ENCODE assay signal across 33 mouse cellular contexts in genomic region chrX:106184279-106184678, GRCm38 (mm10). TPM values are rescaled to one million over a fixed set of nuclear protein-coding genes. Genes with fewer than 3 reads are reported as not detected.
A peak's percentile ranks its signal among the peaks of the same experiment; 100 is the strongest.
DNase-seq lines count a peak whose midpoint lies in the region; ATAC-seq and TF ChIP-seq lines count a peak whose summit lies in the region.
"Had no signal": no experiment of that assay in that cellular context is flagged by ENCODE, and none has a peak within 500 bp of the region (broad histone marks: within the 10 kb centered on the region; RNA-seq: fewer than 3 reads in every experiment).

No protein-coding gene starts in this region.

- no peak for DNase-seq in forebrain, embryonic 10.5 days (ENCODE audit: extremely low spot score, low spot score)
- peak; percentile 53 for DNase-seq in midbrain, embryonic 10.5 days (ENCODE audit: low spot score)
- DNase-seq in midbrain, postnatal 0 days (ENCODE audit: low spot score): no peak
- DNase-seq in liver, postnatal 0 days: peak; percentile 45
- peak; percentile 33 for DNase-seq in stomach, postnatal 0 days (ENCODE audit: low spot score)
- no peak for DNase-seq in c-Kit-positive CD71-positive TER-119-positive erythroid progenitor cells, embryonic 14.5 days (ENCODE audit: low spot score)
- no peak for DNase-seq in adrenal gland, adult (ENCODE audit: inconsistent age in 2 of 2, low spot score in 1 of 2)
- DNase-seq: adrenal gland, postnatal 25 days; cerebellum, adult 2 months; cerebellum, postnatal 14 days; forebrain, postnatal 0 days; gastrocnemius, postnatal 10 days; heart, postnatal 14 days; kidney, adult 8-10 months; layer of hippocampus, adult 9-11 months; lung, embryonic 14.5 days; lung, postnatal 14 days; right cerebral cortex, adult 18-20 months; spleen, adult 18-20 months; thymus, adult 18-20 months; thymus, postnatal 36 days had no signal

- no peak overlapping the region for H3K4me2 ChIP-seq in forebrain, embryonic 12.5 days
- no peak overlapping the region for H3K4me2 ChIP-seq in midbrain, postnatal 0 days (ENCODE audit: low read depth, low read length, poor library complexity, severe bottlenecking)
- H3K4me2 ChIP-seq in liver, postnatal 0 days (ENCODE audit: low read depth, low read length): no peak overlapping the region
- no peak overlapping the region for H3K4me2 ChIP-seq in stomach, postnatal 0 days (replicated peaks; ENCODE audit: low read depth)
- H3K4me2 ChIP-seq: embryonic facial prominence, embryonic 13.5 days; heart, embryonic 13.5 days; hindbrain, embryonic 13.5 days; limb, embryonic 12.5 days; lung, embryonic 14.5 days; neural tube, embryonic 13.5 days had no signal

- peaks cover 32% of the 10 kb centered on the region for H3K4me1 ChIP-seq in forebrain, embryonic 10.5 days
- peaks cover 10% of the 10 kb centered on the region for H3K4me1 ChIP-seq in forebrain, embryonic 12.5 days
- peaks cover 33% of the 10 kb centered on the region for H3K4me1 ChIP-seq in midbrain, embryonic 10.5 days
- no peaks in the 10 kb centered on the region for H3K4me1 ChIP-seq in midbrain, postnatal 0 days (ENCODE audit: insufficient read depth, low read length)
- peaks cover 8% of the 10 kb centered on the region for H3K4me1 ChIP-seq in liver, postnatal 0 days (ENCODE audit: insufficient read depth)
- no peaks in the 10 kb centered on the region for H3K4me1 ChIP-seq in stomach, postnatal 0 days (replicated peaks; ENCODE audit: control insufficient read depth, insufficient read depth)

- ATAC-seq in forebrain, embryonic 12.5 days (ENCODE audit: low FRiP score): no peak
- no peak for ATAC-seq in midbrain, postnatal 0 days (ENCODE audit: low FRiP score)
- ATAC-seq in liver, postnatal 0 days: no peak
- no peak for ATAC-seq in stomach, postnatal 0 days (ENCODE audit: low FRiP score, low TSS enrichment)
- ATAC-seq: forebrain, postnatal 0 days; intestine, embryonic 16.5 days had no signal

- H3K36me3 ChIP-seq in forebrain, embryonic 10.5 days (replicated peaks): peaks cover 3% of the 10 kb centered on the region
- no peaks in the 10 kb centered on the region for H3K36me3 ChIP-seq in forebrain, embryonic 12.5 days (replicated peaks)
- H3K36me3 ChIP-seq in midbrain, embryonic 10.5 days: no peaks in the 10 kb centered on the region
- no peaks in the 10 kb centered on the region for H3K36me3 ChIP-seq in midbrain, postnatal 0 days (ENCODE audit: insufficient read depth, low read length)
- H3K36me3 ChIP-seq in liver, postnatal 0 days (replicated peaks; ENCODE audit: insufficient read depth, low read length): no peaks in the 10 kb centered on the region
- H3K36me3 ChIP-seq in stomach, postnatal 0 days (ENCODE audit: control insufficient read depth, insufficient read depth, low read length): no peaks in the 10 kb centered on the region
- H3K36me3 ChIP-seq: embryonic facial prominence, embryonic 13.5 days; heart, embryonic 13.5 days; hindbrain, embryonic 13.5 days; limb, embryonic 12.5 days; neural tube, embryonic 13.5 days had no signal

- TF ChIP-seq EP300 in liver, postnatal 0 days (IDR thresholded peaks at IDR 0.05; ENCODE audit: low read depth): no peak
- TF ChIP-seq EP300 in stomach, postnatal 0 days (optimal IDR thresholded peaks at IDR 0.05): no peak

- peak overlapping the region; percentile 63 for H3K27ac ChIP-seq in forebrain, embryonic 10.5 days
- H3K27ac ChIP-seq in forebrain, embryonic 12.5 days: no peak overlapping the region
- H3K27ac ChIP-seq in midbrain, embryonic 10.5 days (replicated peaks): 0 out of 2 replicates have a peak overlapping the region, but pooled peaks have one; percentile 38
- H3K27ac ChIP-seq in midbrain, postnatal 0 days (ENCODE audit: low read depth, low read length): no peak overlapping the region
- no peak overlapping the region for H3K27ac ChIP-seq in liver, postnatal 0 days (ENCODE audit: low read depth)
- no peak overlapping the region for H3K27ac ChIP-seq in stomach, postnatal 0 days (replicated peaks)
- H3K27ac ChIP-seq: hindbrain, embryonic 13.5 days; kidney, postnatal 0 days; liver, embryonic 14.5 days; neural tube, embryonic 13.5 days had no signal

- 24% methylated on average over 4 of the region's 4 CpGs for WGBS in forebrain, embryonic 10.5 days
- WGBS in forebrain, embryonic 12.5 days: 39% methylated on average over 4 of the region's 4 CpGs
- WGBS in midbrain, embryonic 10.5 days: 22% methylated on average over 4 of the region's 4 CpGs
- WGBS in midbrain, postnatal 0 days: 26% methylated on average over 4 of the region's 4 CpGs
- WGBS in liver, postnatal 0 days (ENCODE audit: insufficient replicate concordance): 40% methylated on average over 4 of the region's 4 CpGs
- WGBS in stomach, postnatal 0 days: 49% methylated on average over 4 of the region's 4 CpGs

- no peak overlapping the region for H3K9ac ChIP-seq in forebrain, embryonic 12.5 days
- no peak overlapping the region for H3K9ac ChIP-seq in midbrain, postnatal 0 days (replicated peaks; ENCODE audit: low read length, poor library complexity, severe bottlenecking)
- no peak overlapping the region for H3K9ac ChIP-seq in liver, postnatal 0 days (replicated peaks)
- no peak overlapping the region for H3K9ac ChIP-seq in stomach, postnatal 0 days (ENCODE audit: low read length)
- H3K9ac ChIP-seq: embryonic facial prominence, embryonic 13.5 days; forebrain, postnatal 0 days; heart, embryonic 13.5 days; hindbrain, embryonic 13.5 days; limb, embryonic 12.5 days; liver, embryonic 14.5 days; lung, embryonic 14.5 days; neural tube, embryonic 13.5 days had no signal

- H3K27me3 ChIP-seq in forebrain, embryonic 10.5 days (ENCODE audit: poor library complexity, severe bottlenecking): peaks cover 46% of the 10 kb centered on the region
- H3K27me3 ChIP-seq in forebrain, embryonic 12.5 days: no peaks in the 10 kb centered on the region
- H3K27me3 ChIP-seq in midbrain, embryonic 10.5 days (ENCODE audit: low read depth, poor library complexity, severe bottlenecking): peaks cover 47% of the 10 kb centered on the region
- no peaks in the 10 kb centered on the region for H3K27me3 ChIP-seq in midbrain, postnatal 0 days (ENCODE audit: insufficient read depth, low read length)
- H3K27me3 ChIP-seq in liver, postnatal 0 days (ENCODE audit: insufficient read depth, low read length): no peaks in the 10 kb centered on the region
- H3K27me3 ChIP-seq in stomach, postnatal 0 days (ENCODE audit: control insufficient read depth, insufficient read depth, low read length): no peaks in the 10 kb centered on the region
- H3K27me3 ChIP-seq: CH12.LX; heart, embryonic 13.5 days; hindbrain, embryonic 13.5 days; neural tube, embryonic 13.5 days had no signal

- no peaks in the 10 kb centered on the region for H3K9me3 ChIP-seq in forebrain, embryonic 10.5 days
- H3K9me3 ChIP-seq in forebrain, embryonic 12.5 days: no peaks in the 10 kb centered on the region
- no peaks in the 10 kb centered on the region for H3K9me3 ChIP-seq in midbrain, embryonic 10.5 days (replicated peaks)
- H3K9me3 ChIP-seq in midbrain, postnatal 0 days (ENCODE audit: low read length): no peaks in the 10 kb centered on the region
- no peaks in the 10 kb centered on the region for H3K9me3 ChIP-seq in liver, postnatal 0 days (ENCODE audit: low read length)
- H3K9me3 ChIP-seq in stomach, postnatal 0 days (ENCODE audit: control insufficient read depth, low read length): no peaks in the 10 kb centered on the region
- H3K9me3 ChIP-seq: embryonic facial prominence, embryonic 13.5 days; heart, embryonic 13.5 days; hindbrain, embryonic 13.5 days; limb, embryonic 12.5 days; neural tube, embryonic 13.5 days had no signal

- no peak for TF ChIP-seq CTCF in midbrain, postnatal 0 days (IDR thresholded peaks at IDR 0.05)
- no peak for TF ChIP-seq CTCF in liver, postnatal 0 days (IDR thresholded peaks at IDR 0.05; ENCODE audit: low read depth)
- TF ChIP-seq CTCF in stomach, postnatal 0 days (IDR thresholded peaks at IDR 0.05; ENCODE audit: low read depth): no peak

- no peak overlapping the region for H3K4me3 ChIP-seq in forebrain, embryonic 10.5 days
- no peak overlapping the region for H3K4me3 ChIP-seq in forebrain, embryonic 12.5 days (replicated peaks)
- no peak overlapping the region for H3K4me3 ChIP-seq in midbrain, embryonic 10.5 days
- H3K4me3 ChIP-seq in midbrain, postnatal 0 days (ENCODE audit: low read depth, low read length): no peak overlapping the region
- H3K4me3 ChIP-seq in liver, postnatal 0 days (ENCODE audit: low read depth, low read length): no peak overlapping the region
- H3K4me3 ChIP-seq in stomach, postnatal 0 days (ENCODE audit: low read depth, low read length): no peak overlapping the region
- H3K4me3 ChIP-seq: embryonic facial prominence, embryonic 13.5 days; heart, embryonic 13.5 days; hindbrain, embryonic 13.5 days; limb, embryonic 12.5 days; neural tube, embryonic 13.5 days had no signal

RNA-seq across cellular contexts. Expression of gene Pgk1, which starts 2.6 kb away (rescaled TPM):
- polyA plus RNA-seq in forebrain, embryonic 10.5 days (2016; fragmentation: Nextera tagmentation; extraction: Ambion mirVana): 622 and 624 TPM in 2 replicates
- 369 and 371 TPM in 2 replicates for polyA plus RNA-seq in forebrain, embryonic 12.5 days (2016; fragmentation: Nextera tagmentation; extraction: Ambion mirVana)
- 480 and 609 TPM in 2 replicates for polyA plus RNA-seq in midbrain, embryonic 10.5 days (2016; fragmentation: Nextera tagmentation; extraction: Ambion mirVana)
- total RNA-seq in midbrain, postnatal 0 days (2014; rRNA removed): 201 and 259 TPM in 2 replicates
- polyA plus RNA-seq in midbrain, postnatal 0 days (2015; fragmentation: Nextera tagmentation; extraction: Ambion mirVana): 253 and 272 TPM in 2 replicates
- 192 and 201 TPM in 2 replicates for polyA plus RNA-seq in liver, postnatal 0 days (2015; fragmentation: Nextera tagmentation; extraction: Ambion mirVana)
- polyA plus RNA-seq in stomach, postnatal 0 days (2015; fragmentation: Nextera tagmentation; extraction: Ambion mirVana): 143 and 166 TPM in 2 replicates

RNA-seq across cellular contexts. Expression of gene Taf9b, which starts 36.7 kb away (rescaled TPM):
- 8.1 and 8.8 TPM in 2 replicates for polyA plus RNA-seq in forebrain, embryonic 10.5 days (2016; fragmentation: Nextera tagmentation; extraction: Ambion mirVana)
- 14.2 and 14.8 TPM in 2 replicates for polyA plus RNA-seq in forebrain, embryonic 12.5 days (2016; fragmentation: Nextera tagmentation; extraction: Ambion mirVana)
- 11.3 and 13.3 TPM in 2 replicates for polyA plus RNA-seq in midbrain, embryonic 10.5 days (2016; fragmentation: Nextera tagmentation; extraction: Ambion mirVana)
- total RNA-seq in midbrain, postnatal 0 days (2014; rRNA removed): 17.5 and 23.2 TPM in 2 replicates
- polyA plus RNA-seq in midbrain, postnatal 0 days (2015; fragmentation: Nextera tagmentation; extraction: Ambion mirVana): 23.1 and 24.5 TPM in 2 replicates
- polyA plus RNA-seq in liver, postnatal 0 days (2015; fragmentation: Nextera tagmentation; extraction: Ambion mirVana): 2.4 and 2.5 TPM in 2 replicates
- polyA plus RNA-seq in stomach, postnatal 0 days (2015; fragmentation: Nextera tagmentation; extraction: Ambion mirVana): 9.5 and 10.2 TPM in 2 replicates

RNA-seq across cellular contexts. Expression of gene Tlr13, which starts 41.3 kb away (rescaled TPM):
- 0.10 and 0.12 TPM in 2 replicates for polyA plus RNA-seq in forebrain, embryonic 10.5 days (2016; fragmentation: Nextera tagmentation; extraction: Ambion mirVana)
- polyA plus RNA-seq in forebrain, embryonic 12.5 days (2016; fragmentation: Nextera tagmentation; extraction: Ambion mirVana): 0.08 and 0.17 TPM in 2 replicates
- 0.17 and 0.24 TPM in 2 replicates for polyA plus RNA-seq in midbrain, embryonic 10.5 days (2016; fragmentation: Nextera tagmentation; extraction: Ambion mirVana)
- 0.71 and 1.0 TPM in 2 replicates for total RNA-seq in midbrain, postnatal 0 days (2014; rRNA removed)
- 0.33 and 0.35 TPM in 2 replicates for polyA plus RNA-seq in midbrain, postnatal 0 days (2015; fragmentation: Nextera tagmentation; extraction: Ambion mirVana)
- polyA plus RNA-seq in liver, postnatal 0 days (2015; fragmentation: Nextera tagmentation; extraction: Ambion mirVana): 1.2 and 1.5 TPM in 2 replicates
- 0.54 and 0.78 TPM in 2 replicates for polyA plus RNA-seq in stomach, postnatal 0 days (2015; fragmentation: Nextera tagmentation; extraction: Ambion mirVana)
- total RNA-seq: CH12.LX, ES-E14 had no signal
- polyA plus RNA-seq: C2C12 had no signal

Comparison
In these comparisons a context has a peak if more than half of its experiments do, and no peak if none do; other contexts are left out.
1. DNase-seq: peak in midbrain, embryonic 10.5 days (single experiment), liver, postnatal 0 days (single experiment) and stomach, postnatal 0 days (single experiment); none in forebrain, embryonic 10.5 days (single experiment), midbrain, postnatal 0 days (single experiment), c-Kit-positive CD71-positive TER-119-positive erythroid progenitor cells, embryonic 14.5 days (single experiment) and adrenal gland, adult (0 of 2).
2. H3K27ac ChIP-seq: peak in forebrain, embryonic 10.5 days (single experiment) and midbrain, embryonic 10.5 days (single experiment); none in forebrain, embryonic 12.5 days (single experiment), midbrain, postnatal 0 days (single experiment), liver, postnatal 0 days (single experiment) and stomach, postnatal 0 days (single experiment).